Mouse (Mus musculus) myocyte (in vitro differentiated cells): Measurements from ENCODE around the gene Mvd.
A peak's percentile ranks its signal among the peaks of the same experiment; 100 is the strongest.

Experiments
- MYOD1 ChIP-seq, 3 experiments: IDR thresholded peaks; one replicate each; pipeline ENCODE4 v1.6.1; 2011; ENCODE audit warnings: control low read depth in 2 of 3, low read depth in 2 of 3, mild to moderate bottlenecking in 2 of 3, moderate library complexity in 1 of 3; ENCODE audit not compliant: insufficient read length in 2 of 3, control insufficient read depth in 1 of 3
- POLR2A ChIP-seq: IDR thresholded peaks from one replicate; pipeline ENCODE4 v1.6.1; 2011; ENCODE audit warnings: low read depth, mild to moderate bottlenecking, control low read depth, moderate library complexity; ENCODE audit not compliant: insufficient read length
- POLR2AphosphoS2 ChIP-seq: IDR thresholded peaks from one replicate; pipeline ENCODE4 v1.6.1; 2011; ENCODE audit warnings: low read depth, control low read depth; ENCODE audit not compliant: insufficient read length
- USF1 ChIP-seq: IDR thresholded peaks from one replicate; pipeline ENCODE4 v1.6.1; 2011; ENCODE audit warnings: low read depth, mild to moderate bottlenecking, control low read depth, moderate library complexity

GRCm38 (mm10) chr8:122460524-122461472, 17.6 kb upstream of the Mvd start, which contains the start of gene Snai3:
- TF ChIP-seq POLR2A (no peak), POLR2AphosphoS2 (no peak), MYOD1 (IDR thresholded peaks at IDR 0.05; ENCODE audit: control insufficient read depth in 1 of 3, insufficient read length in 2 of 3, low read depth in 2 of 3) (peak in 2 of 3 experiments; percentile 69 to 93), USF1 (no peak)
